Mouse (Mus musculus): ENCODE results near the gene Thrb. TPM values are rescaled to one million over a fixed set of nuclear protein-coding genes. Genes with fewer than 3 reads are reported as not detected.

Thrb gene
- 0.24 TPM in 1 of 2 replicates, not detected in the other for polyA plus RNA-seq (2012; ENCODE audit: insufficient read depth, insufficient read length, missing spikeins)

DNA sequence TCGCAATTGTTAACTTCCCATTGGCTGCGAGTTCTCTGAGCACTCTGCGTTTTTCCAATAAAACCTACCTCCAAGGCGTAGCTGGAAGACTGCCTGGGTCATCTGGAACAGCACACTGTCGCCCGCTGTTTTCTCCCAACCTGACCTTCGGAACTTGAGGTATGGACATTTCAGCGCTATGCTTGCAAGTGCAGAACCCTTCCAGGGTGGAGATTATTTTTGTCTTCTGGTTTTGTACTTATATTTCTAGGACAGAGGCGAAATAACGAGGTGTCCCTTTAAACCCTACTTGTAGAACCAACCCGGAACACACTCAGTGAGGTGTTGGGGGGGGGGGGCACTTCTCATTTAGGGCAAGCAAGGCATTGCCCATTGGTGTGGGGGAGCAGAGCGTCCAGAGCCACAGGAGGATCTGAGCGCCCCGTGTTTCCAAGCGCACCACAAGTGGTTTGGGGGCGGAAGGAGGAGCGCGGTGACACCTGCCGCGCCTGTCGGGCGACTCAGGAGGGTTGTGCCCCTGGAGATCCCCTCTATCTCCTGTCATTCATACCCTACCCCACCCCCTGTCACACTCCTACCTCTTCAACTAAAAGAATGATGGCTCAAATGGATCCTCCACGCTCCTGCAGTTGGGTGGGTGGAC lies at the start of gene Thrb:
TSS of gene Thrb (plus strand) at position 576 of the 643 bp plus-strand sequence.
- Histone ChIP-seq H3K27ac (ENCODE audit: insufficient read depth, low read depth, low read length) (no peak within 1 kb of the TSS), H3K4me3 (ENCODE audit: insufficient read depth, low read length) (peak within 1 kb of the TSS; percentile 51), H3K4me1 (ENCODE audit: control insufficient read depth, insufficient read depth, low read length) (no peaks in the 10 kb centered on the region)
- TF ChIP-seq CTCF (IDR thresholded peaks at IDR 0.05; ENCODE audit: low read depth, low read length) (no peak), POLR2A (IDR thresholded peaks at IDR 0.05; ENCODE audit: borderline replicate concordance, low read depth, low read length) (no peak)

DNA sequence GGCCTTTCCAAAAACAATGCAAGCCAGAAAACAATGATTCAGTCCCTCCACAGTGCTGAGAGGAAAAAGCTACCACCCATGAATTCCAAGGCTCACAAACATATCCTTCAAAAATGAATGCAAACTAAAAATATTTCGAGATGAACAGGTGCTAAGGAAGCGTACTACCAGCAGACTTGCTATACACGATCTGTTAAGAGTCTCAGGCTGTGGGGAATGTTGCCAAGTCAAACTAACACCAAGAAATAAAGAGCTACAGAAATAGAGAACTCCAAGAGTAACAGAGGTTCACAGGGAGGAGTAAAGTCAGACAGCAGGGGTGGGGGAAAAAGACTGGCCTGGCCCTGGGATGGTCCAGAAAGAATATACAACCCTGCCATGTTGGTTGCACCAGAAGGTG lies 38.4 kb upstream of the Thrb start:
- H3K4me1 ChIP-seq (ENCODE audit: control insufficient read depth, insufficient read depth, low read length) = no peaks in the 10 kb centered on the region
- H3K4me3 ChIP-seq (ENCODE audit: insufficient read depth, low read length) = no peak overlapping the region
- H3K27ac ChIP-seq (ENCODE audit: insufficient read depth, low read depth, low read length) = no peak overlapping the region
- TF ChIP-seq POLR2A (IDR thresholded peaks at IDR 0.05; ENCODE audit: borderline replicate concordance, low read depth, low read length) = no peak
- TF ChIP-seq CTCF (IDR thresholded peaks at IDR 0.05; ENCODE audit: low read depth, low read length) = no peak

DNA sequence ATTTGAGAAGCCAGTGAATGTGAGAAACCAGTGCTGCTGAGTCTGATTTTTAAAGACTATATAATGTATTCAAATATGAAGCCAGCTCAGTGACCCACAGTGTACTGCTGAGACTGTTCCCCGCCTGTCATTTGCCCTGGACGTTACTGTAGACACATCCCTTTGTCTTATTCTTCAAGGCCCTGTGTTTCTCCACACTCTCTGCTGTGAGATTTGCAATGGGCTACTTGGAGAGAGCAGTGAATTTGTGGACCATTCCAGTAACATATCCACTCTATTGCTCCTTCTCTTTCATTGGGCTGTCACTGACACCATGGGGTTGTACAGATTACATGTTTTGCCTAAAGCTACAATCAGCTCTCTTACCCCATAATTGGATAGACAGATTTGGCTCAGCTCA lies 36.1 kb upstream of the Thrb start:
- TF ChIP-seq POLR2A (IDR thresholded peaks at IDR 0.05; ENCODE audit: borderline replicate concordance, low read depth, low read length) (no peak), CTCF (IDR thresholded peaks at IDR 0.05; ENCODE audit: low read depth, low read length) (no peak)
- Histone ChIP-seq H3K27ac (ENCODE audit: insufficient read depth, low read depth, low read length) (no peak overlapping the region), H3K4me1 (ENCODE audit: control insufficient read depth, insufficient read depth, low read length) (no peaks in the 10 kb centered on the region), H3K4me3 (ENCODE audit: insufficient read depth, low read length) (no peak overlapping the region)

DNA sequence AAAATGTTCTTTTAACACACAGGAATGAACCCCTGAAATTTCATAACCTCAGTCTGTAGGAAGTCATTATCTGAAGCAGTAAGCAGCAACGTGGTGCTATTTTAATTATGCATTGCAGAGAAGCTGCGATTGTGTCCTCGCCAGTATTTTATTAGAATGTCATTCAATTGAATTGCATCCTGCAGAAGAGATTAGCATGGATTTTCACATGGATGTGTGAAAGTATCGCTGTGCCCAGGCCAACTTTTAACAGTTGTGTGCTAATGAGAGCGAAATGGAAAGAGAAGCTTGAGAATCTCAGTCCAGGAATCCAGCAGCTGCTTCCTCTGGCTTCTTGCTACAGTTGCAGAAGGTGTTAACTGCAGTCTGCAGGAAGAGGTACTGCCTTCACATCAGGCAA lies 30.8 kb upstream of the Thrb start:
- Histone ChIP-seq H3K4me1 (ENCODE audit: control insufficient read depth, insufficient read depth, low read length) (no peaks in the 10 kb centered on the region), H3K4me3 (ENCODE audit: insufficient read depth, low read length) (no peak overlapping the region), H3K27ac (ENCODE audit: insufficient read depth, low read depth, low read length) (no peak overlapping the region)
- TF ChIP-seq CTCF (IDR thresholded peaks at IDR 0.05; ENCODE audit: low read depth, low read length) = no peak
- no peak for TF ChIP-seq POLR2A (IDR thresholded peaks at IDR 0.05; ENCODE audit: borderline replicate concordance, low read depth, low read length)

DNA sequence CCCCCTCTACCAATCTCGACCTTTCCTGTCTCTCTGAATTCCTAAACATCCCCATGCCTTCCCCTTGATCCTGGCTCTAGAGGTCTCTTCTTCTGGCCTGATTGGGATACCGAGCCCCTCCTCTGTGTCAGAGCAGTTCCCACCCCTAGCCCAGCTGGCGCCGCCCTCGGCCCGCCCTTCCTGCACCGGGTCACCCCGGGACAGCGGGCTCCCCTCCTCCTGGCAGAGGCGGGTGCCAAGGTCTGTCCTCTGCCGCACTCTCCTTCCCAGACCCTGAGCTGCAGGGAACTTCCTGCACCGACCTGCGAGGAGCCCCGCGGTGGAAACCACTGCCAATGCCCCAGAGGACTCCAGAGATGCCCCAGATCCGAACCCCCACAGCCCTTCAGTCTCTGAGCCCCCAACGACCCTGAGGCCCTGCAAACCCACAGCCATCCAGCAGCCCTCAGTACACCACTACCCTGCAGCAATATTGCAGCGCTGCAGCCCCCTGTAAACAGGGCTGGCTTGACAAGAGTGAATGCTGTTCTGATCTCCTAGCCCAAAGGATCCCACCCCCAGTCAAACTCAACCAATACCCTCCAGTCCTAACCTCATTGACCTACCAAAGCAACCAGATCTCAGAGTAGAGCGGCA lies 27.1 kb upstream of the Thrb start:
- H3K27ac ChIP-seq (ENCODE audit: insufficient read depth, low read depth, low read length) = no peak overlapping the region
- no peaks in the 10 kb centered on the region for H3K4me1 ChIP-seq (ENCODE audit: control insufficient read depth, insufficient read depth, low read length)
- H3K4me3 ChIP-seq (ENCODE audit: insufficient read depth, low read length) = no peak overlapping the region
- TF ChIP-seq POLR2A (IDR thresholded peaks at IDR 0.05; ENCODE audit: borderline replicate concordance, low read depth, low read length) = no peak
- TF ChIP-seq CTCF (IDR thresholded peaks at IDR 0.05; ENCODE audit: low read depth, low read length) = no peak

DNA sequence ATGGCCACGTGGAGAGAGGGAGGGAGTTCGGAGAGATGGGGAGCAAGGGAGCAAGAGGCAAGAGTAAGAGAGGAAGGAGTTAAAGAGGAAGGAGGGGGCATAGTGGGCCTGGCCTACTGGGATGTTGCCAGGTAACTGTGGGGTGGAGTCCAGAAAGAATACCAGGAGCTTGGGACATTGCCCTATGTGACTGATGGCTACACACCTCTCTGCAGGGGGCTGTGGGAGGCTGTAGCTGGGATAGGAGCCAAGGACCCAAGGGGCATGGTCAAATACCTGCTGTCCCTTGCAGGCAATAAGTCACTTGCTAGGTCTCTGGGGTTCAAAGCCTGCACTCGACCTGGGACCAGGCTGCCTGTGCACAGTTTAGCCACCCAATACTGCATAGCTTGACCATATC lies 23.1 kb upstream of the Thrb start:
- no peak for TF ChIP-seq CTCF (IDR thresholded peaks at IDR 0.05; ENCODE audit: low read depth, low read length)
- TF ChIP-seq POLR2A (IDR thresholded peaks at IDR 0.05; ENCODE audit: borderline replicate concordance, low read depth, low read length) = no peak
- H3K27ac ChIP-seq (ENCODE audit: insufficient read depth, low read depth, low read length) = no peak overlapping the region
- no peaks in the 10 kb centered on the region for H3K4me1 ChIP-seq (ENCODE audit: control insufficient read depth, insufficient read depth, low read length)
- no peak overlapping the region for H3K4me3 ChIP-seq (ENCODE audit: insufficient read depth, low read length)

DNA sequence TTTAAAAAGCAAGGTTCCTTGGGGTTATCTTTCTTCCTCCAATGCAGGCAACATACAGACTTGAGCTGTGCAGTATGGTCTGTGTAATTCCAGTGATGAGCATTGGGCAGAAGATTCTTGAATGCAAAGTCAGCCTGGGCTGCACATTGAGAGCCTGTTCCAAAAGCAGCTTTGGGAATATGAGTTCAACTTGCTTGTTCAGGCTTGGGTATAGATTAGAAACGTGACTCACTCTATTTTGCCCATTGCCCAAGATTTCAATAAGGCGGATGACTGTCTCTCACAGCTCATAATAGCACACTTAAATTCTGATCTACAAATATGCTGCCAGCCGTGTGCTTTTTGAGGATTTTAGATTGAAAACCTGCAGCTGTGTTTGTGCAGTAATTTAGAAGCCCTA lies 18.3 kb upstream of the Thrb start:
- no peak for TF ChIP-seq POLR2A (IDR thresholded peaks at IDR 0.05; ENCODE audit: borderline replicate concordance, low read depth, low read length)
- TF ChIP-seq CTCF (IDR thresholded peaks at IDR 0.05; ENCODE audit: low read depth, low read length) = no peak
- H3K4me1 ChIP-seq (ENCODE audit: control insufficient read depth, insufficient read depth, low read length) = no peaks in the 10 kb centered on the region
- no peak overlapping the region for H3K4me3 ChIP-seq (ENCODE audit: insufficient read depth, low read length)
- H3K27ac ChIP-seq (ENCODE audit: insufficient read depth, low read depth, low read length) = no peak overlapping the region

DNA sequence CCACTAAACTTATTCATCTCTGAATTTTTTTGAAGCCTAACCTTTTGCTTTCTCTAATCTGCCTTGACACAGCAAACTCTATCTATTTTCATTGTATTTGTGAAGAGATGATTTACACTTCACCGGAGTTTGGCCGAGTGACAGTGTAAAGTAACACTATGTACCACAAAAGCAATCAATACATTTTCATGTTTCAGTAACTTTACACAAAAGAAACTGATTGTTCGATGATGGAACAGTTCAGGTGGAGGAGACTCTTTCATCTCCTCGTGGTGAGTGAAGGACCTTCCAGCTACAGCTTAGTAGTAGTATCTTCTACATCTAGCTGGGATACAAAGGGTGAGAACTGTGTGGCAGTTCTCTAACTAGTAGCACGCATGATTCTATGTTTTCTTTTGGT lies 5.0 kb upstream of the Thrb start:
- no peaks in the 10 kb centered on the region for H3K4me1 ChIP-seq (ENCODE audit: control insufficient read depth, insufficient read depth, low read length)
- TF ChIP-seq POLR2A (IDR thresholded peaks at IDR 0.05; ENCODE audit: borderline replicate concordance, low read depth, low read length) (no peak), CTCF (IDR thresholded peaks at IDR 0.05; ENCODE audit: low read depth, low read length) (no peak)
- H3K4me3 ChIP-seq (ENCODE audit: insufficient read depth, low read length) = no peak overlapping the region
- no peak overlapping the region for H3K27ac ChIP-seq (ENCODE audit: insufficient read depth, low read depth, low read length)

DNA sequence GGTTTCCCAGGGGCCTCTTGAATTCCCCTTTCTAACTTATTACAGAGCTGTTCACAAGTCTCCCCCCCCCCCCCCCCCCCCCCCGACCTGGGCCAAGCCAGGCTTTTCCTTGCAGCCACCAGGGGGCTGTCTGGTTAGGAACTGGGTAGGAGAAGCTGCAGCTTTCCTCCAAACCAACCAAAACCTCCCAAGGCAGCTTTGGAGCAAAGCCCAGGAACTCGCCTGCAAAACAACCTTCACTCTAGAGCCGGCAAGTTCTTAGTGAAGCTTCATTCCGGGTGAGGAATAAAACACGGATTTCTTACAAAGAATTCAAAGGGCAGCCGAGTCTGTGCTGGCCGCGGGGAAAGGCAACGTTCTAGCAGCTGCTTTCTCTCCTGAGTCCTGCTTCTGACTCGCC lies 1.0 kb upstream of the Thrb start:
- TF ChIP-seq CTCF (IDR thresholded peaks at IDR 0.05; ENCODE audit: low read depth, low read length) (no peak), POLR2A (IDR thresholded peaks at IDR 0.05; ENCODE audit: borderline replicate concordance, low read depth, low read length) (no peak)
- H3K27ac ChIP-seq (ENCODE audit: insufficient read depth, low read depth, low read length) = no peak overlapping the region
- H3K4me3 ChIP-seq (ENCODE audit: insufficient read depth, low read length) = no peak overlapping the region
- no peaks in the 10 kb centered on the region for H3K4me1 ChIP-seq (ENCODE audit: control insufficient read depth, insufficient read depth, low read length)

DNA sequence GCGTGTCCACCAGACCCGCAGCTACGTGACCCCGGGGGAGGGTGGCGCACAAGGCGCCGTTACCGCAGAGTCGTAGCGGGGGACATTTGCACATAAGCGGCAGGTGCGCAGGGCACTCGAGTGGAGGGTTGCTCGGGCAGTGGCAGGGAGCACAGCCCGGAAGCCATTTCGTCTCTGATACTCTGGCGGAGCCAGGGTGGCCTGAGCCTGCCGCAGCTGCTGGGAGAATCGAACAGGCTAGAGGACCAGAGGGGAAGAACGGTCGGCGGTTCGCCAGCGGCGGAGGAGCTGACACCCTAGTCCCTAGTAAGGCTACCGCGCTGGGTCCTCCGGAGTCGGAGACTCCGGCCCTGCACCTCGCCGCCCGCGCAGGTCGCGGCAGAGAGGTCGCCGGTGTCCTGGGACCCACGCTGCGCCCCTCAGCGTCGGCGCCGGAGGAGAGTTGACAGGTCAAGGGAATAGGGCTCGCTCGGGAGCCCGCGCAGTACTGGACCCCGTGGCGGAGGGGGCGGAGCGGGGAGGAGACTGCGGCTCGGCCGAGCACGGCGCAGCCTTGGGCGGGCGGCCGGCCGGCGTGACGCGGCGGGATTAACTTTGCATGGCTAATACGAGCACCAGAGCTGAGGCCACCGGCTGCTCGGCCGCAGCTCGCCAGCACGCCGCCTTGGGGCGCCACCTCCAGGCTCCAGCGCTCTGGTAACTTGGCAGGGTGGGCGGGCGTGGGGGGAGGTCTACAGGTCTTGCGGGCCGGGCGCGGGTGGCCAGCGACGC lies 453 bp downstream of the Thrb start:
- no peak overlapping the region for H3K27ac ChIP-seq (ENCODE audit: insufficient read depth, low read depth, low read length)
- TF ChIP-seq CTCF (IDR thresholded peaks at IDR 0.05; ENCODE audit: low read depth, low read length) (no peak), POLR2A (IDR thresholded peaks at IDR 0.05; ENCODE audit: borderline replicate concordance, low read depth, low read length) (no peak)
- no peaks in the 10 kb centered on the region for H3K4me1 ChIP-seq (ENCODE audit: control insufficient read depth, insufficient read depth, low read length)
- H3K4me3 ChIP-seq (ENCODE audit: insufficient read depth, low read length) = peak overlapping the region; percentile 51
